Mouse (Mus musculus) neural tube, embryonic 11.5 days (tissue): ENCODE data around the gene Gm9112. TPM values are rescaled to one million over a fixed set of nuclear protein-coding genes. Genes with fewer than 3 reads are reported as not detected.
"Not testable (repeated sequence)": the region's sequence is repeated elsewhere in the genome, so short reads cannot be mapped to it uniquely, and the experiment has no call there.

ENCODE experiments used
- ATAC-seq: fragments of 200-750 bp; cut with Nextera tagmentation; 2 replicates; pipeline ENCODE4 v1.8.0; 2017; ENCODE audit warnings: moderate number of reproducible peaks, mild to moderate bottlenecking, moderate TSS enrichment, moderate library complexity; ENCODE audit not compliant: insufficient read depth, low FRiP score, low TSS enrichment
- DNase-seq: peaks from one replicate; pipeline ENCODE4 v3.0.0-alpha.2; 2015; ENCODE audit warnings: low spot score
- H3K27ac ChIP-seq: fragments of 300-500 bp; sonication (generic); 2 replicates; pipeline ENCODE4 v1.5.1; 2014; ENCODE audit warnings: low read depth, mild to moderate bottlenecking, low read length
- H3K27me3 ChIP-seq: fragments of 300-500 bp; sonication (generic); 2 replicates; pipeline ENCODE4 v1.6.1; 2014; ENCODE audit warnings: mild to moderate bottlenecking, low read length, mixed read lengths; ENCODE audit not compliant: control insufficient read depth, insufficient read depth
- H3K36me3 ChIP-seq: fragments of 300-500 bp; sonication (generic); 2 replicates; pipeline ENCODE4 v1.6.1; 2014; ENCODE audit warnings: mild to moderate bottlenecking, low read length, moderate library complexity, mixed read lengths; ENCODE audit not compliant: control insufficient read depth, insufficient read depth
- H3K4me1 ChIP-seq: fragments of 300-500 bp; sonication (generic); 2 replicates; pipeline ENCODE4 v1.6.1; 2014; ENCODE audit warnings: low read length, mixed read lengths; ENCODE audit not compliant: control insufficient read depth, insufficient read depth
- H3K4me2 ChIP-seq: fragments of 300-500 bp; sonication (generic); 2 replicates; pipeline ENCODE4 v1.6.1; 2014; ENCODE audit warnings: low read depth, mild to moderate bottlenecking, moderate library complexity
- H3K4me3 ChIP-seq: fragments of 300-500 bp; sonication (generic); 2 replicates; pipeline ENCODE4 v1.5.1; 2014; ENCODE audit warnings: low read depth, low read length
- H3K9ac ChIP-seq: fragments of 300-500 bp; sonication (generic); 2 replicates; pipeline ENCODE4 v1.6.1; 2014; ENCODE audit warnings: mild to moderate bottlenecking, low read length
- H3K9me3 ChIP-seq: fragments of 300-500 bp; sonication (generic); 2 replicates; pipeline ENCODE4 v1.6.1; 2016; ENCODE audit warnings: low read length; ENCODE audit not compliant: control insufficient read depth
- WGBS: fragments of 180-500 bp; shearing (Covaris S2); extraction: QIAGEN DNeasy Blood & Tissue Kit; methylation state at CpG from one replicate; pipeline ENCODE4 v1.1.7; 2014; 5-methylcytosine and 5-hydroxymethylcytosine counted together
- polyA plus RNA-seq: library from polyadenylated mRNA; unstranded; fragments of >200 nt; fragmentation: Nextera tagmentation; extraction: Ambion mirVana; gene quantifications from 2 replicates; pipeline ENCODE4 v1.2.1, GENCODE M21; 2014

Gene Gm9112
- polyA plus RNA-seq, result not detected in 2 replicates

GRCm38 (mm10) chrX:102707535-102707934, at the start of gene Gm9112, which contains the start of gene Dmrtc1b:
TSS of gene Gm9112 (minus strand) at chrX:102707635.
TSS of gene Dmrtc1b (plus strand) at chrX:102707865.
- not testable (repeated sequence) for H3K4me1 ChIP-seq, H3K9me3 ChIP-seq, H3K4me2 ChIP-seq, H3K27ac ChIP-seq, DNase-seq, H3K36me3 ChIP-seq, ATAC-seq, H3K4me3 ChIP-seq, H3K9ac ChIP-seq, H3K27me3 ChIP-seq
- WGBS, result 78% methylated on average over 7 of the region's 10 CpGs

GRCm38 (mm10) chrX:102724226-102724625, 16.8 kb upstream of the Gm9112 start:
- ATAC-seq, H3K9me3 ChIP-seq: not testable (repeated sequence)

GRCm38 (mm10) chrX:102700636-102701035, 6.8 kb downstream of the Gm9112 start:
- H3K4me1 ChIP-seq, H3K9me3 ChIP-seq, H3K27ac ChIP-seq, H3K27me3 ChIP-seq, H3K9ac ChIP-seq, ATAC-seq, H3K36me3 ChIP-seq, H3K4me2 ChIP-seq, H3K4me3 ChIP-seq: not testable (repeated sequence)
- 72% methylated on average over 3 of the region's 3 CpGs for WGBS
- peak; percentile 12 for DNase-seq

More at GRCm38 (mm10) chrX:102724226-102724625, 16.8 kb upstream of the Gm9112 start:
- not testable (repeated sequence) for H3K4me1 ChIP-seq, H3K27me3 ChIP-seq, H3K27ac ChIP-seq, DNase-seq, H3K4me2 ChIP-seq, H3K4me3 ChIP-seq, H3K36me3 ChIP-seq, H3K9ac ChIP-seq
- 97% methylated on average over 6 of the region's 6 CpGs for WGBS

GRCm38 (mm10) chrX:102689252-102689651, 18.2 kb downstream of the Gm9112 start:
- not testable (repeated sequence) for H3K4me2 ChIP-seq, H3K9me3 ChIP-seq, H3K4me3 ChIP-seq, H3K36me3 ChIP-seq, H3K4me1 ChIP-seq, ATAC-seq, H3K9ac ChIP-seq, H3K27me3 ChIP-seq, H3K27ac ChIP-seq
- WGBS, result 25% methylated on average over 1 of the region's 4 CpGs
- peak; percentile 16 for DNase-seq

- H3K4me2 ChIP-seq, H3K4me1 ChIP-seq, H3K27me3 ChIP-seq, H3K9ac ChIP-seq, ATAC-seq, DNase-seq, H3K4me3 ChIP-seq, H3K36me3 ChIP-seq, H3K27ac ChIP-seq, H3K9me3 ChIP-seq: not testable (repeated sequence)
- 87% methylated on average over 5 of the region's 5 CpGs for WGBS
Observed at GRCm38 (mm10) chrX:102686872-102687271, 20.6 kb downstream of the Gm9112 start, which contains the start of gene Gm3880. TSS of gene Gm3880 (minus strand) at chrX:102686972.

GRCm38 (mm10) chrX:102684706-102685105, 22.7 kb downstream of the Gm9112 start:
- not testable (repeated sequence) for ATAC-seq, DNase-seq, H3K4me1 ChIP-seq, H3K4me3 ChIP-seq, H3K4me2 ChIP-seq, H3K36me3 ChIP-seq, H3K9ac ChIP-seq, H3K27ac ChIP-seq, H3K27me3 ChIP-seq, H3K9me3 ChIP-seq
- WGBS, result 57% methylated on average over 3 of the region's 3 CpGs

GRCm38 (mm10) chrX:102666641-102667040, 40.8 kb downstream of the Gm9112 start:
- no peak overlapping the region for H3K27ac ChIP-seq
- H3K9ac ChIP-seq, result no peak overlapping the region
- no peak overlapping the region for H3K4me2 ChIP-seq
- H3K4me1 ChIP-seq, result no peaks in the 10 kb centered on the region
- no peaks in the 10 kb centered on the region for H3K9me3 ChIP-seq
- H3K36me3 ChIP-seq, result no peaks in the 10 kb centered on the region
- no peak overlapping the region for H3K4me3 ChIP-seq
- WGBS, result 82% methylated on average over 2 of the region's 2 CpGs
- no peaks in the 10 kb centered on the region for H3K27me3 ChIP-seq
- ATAC-seq (no peak), DNase-seq (no peak)

GRCm38 (mm10) chrX:102660712-102661111, 46.7 kb downstream of the Gm9112 start:
- no peak for ATAC-seq

More at GRCm38 (mm10) chrX:102660712-102661111, 46.7 kb downstream of the Gm9112 start:
- H3K9ac ChIP-seq, result no peak overlapping the region
- H3K4me1 ChIP-seq, result no peaks in the 10 kb centered on the region
- no peak overlapping the region for H3K4me3 ChIP-seq
- no peaks in the 10 kb centered on the region for H3K9me3 ChIP-seq
- H3K27ac ChIP-seq, result no peak overlapping the region
- no peaks in the 10 kb centered on the region for H3K36me3 ChIP-seq
- H3K27me3 ChIP-seq, result no peaks in the 10 kb centered on the region
- H3K4me2 ChIP-seq, result no peak overlapping the region
- 20% methylated on average over 3 of the region's 3 CpGs for WGBS
- DNase-seq, result no peak
